Mouse (Mus musculus): ENCODE results near the gene Slc24a4. TPM values are rescaled to one million over a fixed set of nuclear protein-coding genes. Genes with fewer than 3 reads are reported as not detected.
A peak's percentile ranks its signal among the peaks of the same experiment; 100 is the strongest.
"Not testable (repeated sequence)": the region's sequence is repeated elsewhere in the genome, so short reads cannot be mapped to it uniquely, and the experiment has no call there.

Gene Slc24a4
- polyA plus RNA-seq, 1 experiment = 2.4 TPM

DNA sequence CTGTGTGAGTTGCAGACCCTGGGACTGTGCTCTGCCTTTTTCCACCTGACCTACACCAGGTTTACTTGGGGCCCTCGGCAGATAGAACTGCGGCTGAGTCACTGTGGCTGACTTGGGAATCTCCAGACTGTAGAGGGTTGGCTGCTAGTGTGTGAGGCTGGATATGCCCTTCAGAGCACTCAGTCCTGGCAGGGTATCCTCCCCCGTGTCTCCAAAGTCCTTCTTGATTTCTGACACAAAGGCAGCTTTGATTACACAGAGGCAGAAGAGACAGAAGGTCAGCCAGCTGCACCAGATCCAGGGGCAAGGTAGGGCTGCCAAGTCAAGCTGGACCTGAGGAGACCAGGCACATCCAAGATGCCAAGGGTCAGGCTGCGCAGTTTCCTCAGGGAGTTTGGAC is 142.9 kb downstream of the Slc24a4 start:
- TF ChIP-seq POLR2A (IDR thresholded peaks at IDR 0.05; ENCODE audit: borderline replicate concordance, extremely low read depth, insufficient read depth, insufficient read length, poor library complexity, severe bottlenecking) = no peak
- TF ChIP-seq CTCF (IDR thresholded peaks at IDR 0.05; ENCODE audit: borderline replicate concordance, extremely low read depth, insufficient read depth, insufficient read length) = no peak
- no peak for DNase-seq (ENCODE audit: low read depth)

- DNase-seq (ENCODE audit: low read depth) = no peak
These were observed 147.4 kb downstream of the Slc24a4 start for GRCm38 (mm10) chr12:102275833-102276443.

GRCm38 (mm10) chr12:102280290-102280689 is 151.8 kb downstream of the Slc24a4 start:
- DNase-seq (ENCODE audit: low read depth) = not testable (repeated sequence)

More at GRCm38 (mm10) chr12:102275833-102276443, 147.4 kb downstream of the Slc24a4 start:
- TF ChIP-seq POLR2A (IDR thresholded peaks at IDR 0.05; ENCODE audit: borderline replicate concordance, extremely low read depth, insufficient read depth, insufficient read length, poor library complexity, severe bottlenecking) = no peak
- no peak for TF ChIP-seq CTCF (IDR thresholded peaks at IDR 0.05; ENCODE audit: borderline replicate concordance, extremely low read depth, insufficient read depth, insufficient read length)

DNA sequence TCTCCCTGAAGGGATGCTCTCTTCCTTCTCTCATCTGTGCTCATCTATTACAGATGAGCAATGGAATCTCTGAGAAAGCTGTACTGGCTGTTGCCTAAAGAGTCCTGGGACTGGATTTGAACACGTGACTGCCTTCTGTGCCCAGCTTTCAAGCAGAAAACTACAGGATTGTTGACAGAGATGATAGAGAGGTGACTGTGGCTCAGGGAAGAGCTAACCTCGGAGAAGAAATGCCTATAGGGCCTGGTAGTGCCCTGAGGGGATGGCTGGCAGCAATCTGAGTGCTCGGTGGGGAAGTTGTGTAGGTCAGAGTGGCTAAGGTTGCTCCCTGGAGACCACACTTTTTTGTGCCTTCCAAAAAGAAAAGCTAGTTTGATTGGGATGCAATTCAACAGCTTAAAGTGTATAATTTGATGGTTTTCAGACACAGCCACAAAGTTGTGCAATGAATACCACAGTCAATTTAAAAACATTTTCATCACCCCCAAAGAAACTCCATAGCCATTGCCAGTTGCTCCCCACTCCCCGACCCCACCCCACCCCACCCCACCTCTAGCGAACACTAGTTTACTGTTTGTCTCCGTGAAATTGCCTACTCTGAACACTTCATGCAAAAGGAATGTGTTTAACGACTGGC is 152.5 kb downstream of the Slc24a4 start:
- TF ChIP-seq POLR2A (IDR thresholded peaks at IDR 0.05; ENCODE audit: borderline replicate concordance, extremely low read depth, insufficient read depth, insufficient read length, poor library complexity, severe bottlenecking) (no peak), CTCF (IDR thresholded peaks at IDR 0.05; ENCODE audit: borderline replicate concordance, extremely low read depth, insufficient read depth, insufficient read length) (no peak)
- DNase-seq (ENCODE audit: low read depth) = no peak

DNA sequence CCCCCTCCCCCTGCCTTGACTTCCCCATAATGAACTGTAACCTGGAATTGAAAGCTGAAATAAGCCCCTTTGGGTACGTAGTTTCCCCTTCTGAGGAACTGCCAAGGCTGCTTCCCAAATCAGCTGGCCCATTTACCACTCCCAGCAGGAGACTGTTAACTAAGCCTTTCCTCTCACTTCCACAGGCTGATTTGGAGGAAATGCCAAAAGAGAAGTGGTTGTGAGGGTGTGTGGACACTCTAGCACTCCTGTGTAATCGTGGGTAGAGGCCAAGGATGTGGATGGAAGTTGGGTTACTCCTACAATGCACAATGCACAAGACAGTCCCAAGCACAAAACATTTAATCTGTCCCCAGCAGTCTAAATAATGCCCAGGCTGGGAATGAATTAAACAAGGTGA is 153.6 kb downstream of the Slc24a4 start:
- peak; percentile 19 for DNase-seq (ENCODE audit: low read depth)
- TF ChIP-seq POLR2A (IDR thresholded peaks at IDR 0.05; ENCODE audit: borderline replicate concordance, extremely low read depth, insufficient read depth, insufficient read length, poor library complexity, severe bottlenecking) (no peak), CTCF (IDR thresholded peaks at IDR 0.05; ENCODE audit: borderline replicate concordance, extremely low read depth, insufficient read depth, insufficient read length) (no peak)

DNA sequence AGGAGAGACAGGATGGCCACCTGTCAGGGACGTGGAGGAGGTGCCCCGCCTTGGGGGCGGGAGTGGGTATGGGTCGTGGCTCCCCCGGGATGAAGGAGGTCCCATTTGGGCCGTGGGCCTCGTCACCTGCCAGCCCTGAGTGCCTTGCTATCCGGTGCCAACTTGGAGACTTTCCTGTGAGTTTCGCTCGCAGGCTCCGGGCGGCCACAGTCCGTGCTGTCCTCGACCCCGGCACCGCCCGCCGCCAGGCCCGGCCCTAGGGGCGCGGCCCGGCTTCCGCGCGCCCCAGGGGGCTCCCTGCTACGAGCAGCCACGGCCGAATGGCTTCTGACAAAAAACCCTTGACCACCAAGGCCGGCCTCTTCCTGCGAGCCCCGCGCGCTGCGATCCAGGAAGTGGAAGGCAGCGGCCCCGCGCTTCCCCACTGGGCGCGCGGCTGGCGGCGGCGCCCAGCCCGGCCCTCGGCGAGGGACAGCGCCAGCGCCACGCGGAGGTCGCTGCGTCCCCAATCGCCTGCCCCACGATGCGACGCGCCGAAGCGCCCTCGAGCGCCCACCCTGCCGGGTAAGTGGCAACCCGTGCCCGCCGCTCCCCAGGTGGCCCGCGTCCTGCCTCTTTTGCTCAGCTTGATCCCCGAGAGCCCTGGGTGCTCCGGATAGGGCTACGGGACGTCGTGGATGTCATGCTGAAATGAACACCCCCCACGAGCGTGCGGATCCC is 154.4 kb downstream of the Slc24a4 start, which contains the start of gene Rin3:
Gene Rin3 (plus strand): TSS at position 286 of the 720 bp plus-strand sequence.
- 0 out of 2 replicates have a peak, but pooled peaks have one; percentile 1 for TF ChIP-seq CTCF (IDR thresholded peaks at IDR 0.05; ENCODE audit: borderline replicate concordance, extremely low read depth, insufficient read depth, insufficient read length)
- TF ChIP-seq POLR2A (IDR thresholded peaks at IDR 0.05; ENCODE audit: borderline replicate concordance, extremely low read depth, insufficient read depth, insufficient read length, poor library complexity, severe bottlenecking) = 0 out of 2 replicates have a peak, but pooled peaks have one; percentile 6
- peak; percentile 30 for DNase-seq (ENCODE audit: low read depth)

- TF ChIP-seq POLR2A (IDR thresholded peaks at IDR 0.05; ENCODE audit: borderline replicate concordance, extremely low read depth, insufficient read depth, insufficient read length, poor library complexity, severe bottlenecking) (no peak), CTCF (IDR thresholded peaks at IDR 0.05; ENCODE audit: borderline replicate concordance, extremely low read depth, insufficient read depth, insufficient read length) (no peak)
- peak; percentile 76 for DNase-seq (ENCODE audit: low read depth)
These were observed 155.1 kb downstream of the Slc24a4 start for GRCm38 (mm10) chr12:102283483-102284266.

- no peak for TF ChIP-seq POLR2A (IDR thresholded peaks at IDR 0.05; ENCODE audit: borderline replicate concordance, extremely low read depth, insufficient read depth, insufficient read length, poor library complexity, severe bottlenecking)
- no peak for TF ChIP-seq CTCF (IDR thresholded peaks at IDR 0.05; ENCODE audit: borderline replicate concordance, extremely low read depth, insufficient read depth, insufficient read length)
- DNase-seq (ENCODE audit: low read depth) = no peak
These were observed 155.7 kb downstream of the Slc24a4 start for GRCm38 (mm10) chr12:102284267-102284610.

- TF ChIP-seq CTCF (IDR thresholded peaks at IDR 0.05; ENCODE audit: borderline replicate concordance, extremely low read depth, insufficient read depth, insufficient read length) (no peak), POLR2A (IDR thresholded peaks at IDR 0.05; ENCODE audit: borderline replicate concordance, extremely low read depth, insufficient read depth, insufficient read length, poor library complexity, severe bottlenecking) (no peak)
These were observed 156.2 kb downstream of the Slc24a4 start for GRCm38 (mm10) chr12:102284618-102285159.

DNA sequence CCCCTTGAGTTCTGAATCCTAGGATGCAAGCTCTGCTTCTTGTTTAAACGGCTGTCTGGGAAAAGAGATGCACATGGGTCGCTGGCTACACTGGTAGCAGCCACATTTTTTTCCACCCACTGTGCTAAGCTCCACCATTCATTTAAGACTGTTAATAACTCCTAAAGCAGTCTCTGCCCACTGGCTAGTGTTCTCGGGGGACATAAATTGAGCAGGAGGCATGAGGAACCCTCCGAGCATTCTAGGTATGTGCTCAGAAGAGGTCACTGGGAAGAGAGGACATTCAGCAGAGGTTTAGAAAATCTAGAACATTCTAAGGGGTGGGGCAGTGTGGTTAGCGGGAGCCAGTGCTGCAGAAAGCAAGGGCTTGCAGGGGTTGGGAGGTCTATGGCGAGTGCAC is 156.8 kb downstream of the Slc24a4 start:
- TF ChIP-seq POLR2A (IDR thresholded peaks at IDR 0.05; ENCODE audit: borderline replicate concordance, extremely low read depth, insufficient read depth, insufficient read length, poor library complexity, severe bottlenecking) = no peak
- TF ChIP-seq CTCF (IDR thresholded peaks at IDR 0.05; ENCODE audit: borderline replicate concordance, extremely low read depth, insufficient read depth, insufficient read length) = no peak
- DNase-seq (ENCODE audit: low read depth) = no peak

More at GRCm38 (mm10) chr12:102284618-102285159, 156.2 kb downstream of the Slc24a4 start:
- DNase-seq (ENCODE audit: low read depth) = no peak

- no peak for DNase-seq (ENCODE audit: low read depth)
- no peak for TF ChIP-seq POLR2A (IDR thresholded peaks at IDR 0.05; ENCODE audit: borderline replicate concordance, extremely low read depth, insufficient read depth, insufficient read length, poor library complexity, severe bottlenecking)
- TF ChIP-seq CTCF (IDR thresholded peaks at IDR 0.05; ENCODE audit: borderline replicate concordance, extremely low read depth, insufficient read depth, insufficient read length) = no peak
These were observed 157.2 kb downstream of the Slc24a4 start for GRCm38 (mm10) chr12:102285779-102286178.

All from brain, embryonic 14.5 days (tissue).